Mouse (Mus musculus) ES-Bruce4 (cell line): ENCODE results near the gene Kif24. TPM values are rescaled to one million over a fixed set of nuclear protein-coding genes. Genes with fewer than 3 reads are reported as not detected.

ENCODE experiments used
- H3K27ac ChIP-seq: 2 replicates; pipeline ENCODE4 v1.5.1; 2012; ENCODE audit warnings: low read length, inconsistent platforms; ENCODE audit not compliant: insufficient read depth
- H3K27me3 ChIP-seq: 2 replicates; pipeline ENCODE4 v1.6.1; 2012; ENCODE audit warnings: mild to moderate bottlenecking, low read length, inconsistent platforms; ENCODE audit not compliant: control insufficient read depth, poor library complexity, insufficient read depth, severe bottlenecking
- H3K36me3 ChIP-seq: 2 replicates; pipeline ENCODE4 v1.6.1; 2012; ENCODE audit warnings: inconsistent platforms, mild to moderate bottlenecking, low read length, moderate library complexity; ENCODE audit not compliant: control insufficient read depth, poor library complexity, insufficient read depth, severe bottlenecking
- H3K4me1 ChIP-seq: one replicate; pipeline ENCODE4 v1.8.1; 2011; ENCODE audit warnings: low read length; ENCODE audit not compliant: control insufficient read depth, insufficient read depth
- H3K4me3 ChIP-seq: 2 replicates; pipeline ENCODE4 v1.5.1; 2011; ENCODE audit warnings: low read depth, mild to moderate bottlenecking, low read length
- H3K9ac ChIP-seq: 2 replicates; pipeline ENCODE4 v1.6.1; 2012; ENCODE audit warnings: low read depth, mild to moderate bottlenecking, inconsistent platforms; ENCODE audit not compliant: poor library complexity, severe bottlenecking
- H3K9me3 ChIP-seq: replicated peaks from 2 replicates; pipeline ENCODE4 v1.6.1; 2012; ENCODE audit warnings: mild to moderate bottlenecking, low read length, inconsistent platforms; ENCODE audit not compliant: control insufficient read depth, poor library complexity, insufficient read depth, severe bottlenecking
- CTCF ChIP-seq: IDR thresholded peaks from one replicate; pipeline ENCODE4 v1.8.1; 2011; ENCODE audit warnings: low read depth, low read length
- EP300 ChIP-seq: IDR thresholded peaks from 2 replicates; pipeline ENCODE4 v1.6.1; 2011; ENCODE audit warnings: low read depth, low read length; ENCODE audit not compliant: insufficient read depth
- POLR2A ChIP-seq: IDR thresholded peaks from one replicate; pipeline ENCODE4 v1.8.1; 2011; ENCODE audit warnings: low read length; ENCODE audit not compliant: insufficient read depth
- polyA plus RNA-seq: library from polyadenylated mRNA; stranded (reverse); fragments of >200 nt; gene quantifications from 2 replicates; pipeline ENCODE4 v1.2.4, GENCODE M21; 2011; ENCODE audit warnings: low read depth; ENCODE audit not compliant: missing spikeins, insufficient read depth, insufficient read length

Kif24 gene
- polyA plus RNA-seq, 1 experiment = 25.7 TPM

- Histone ChIP-seq H3K4me3 (no peak overlapping the region), H3K4me1 (no peaks in the 10 kb centered on the region), H3K9ac (no peak overlapping the region), H3K27ac (no peak overlapping the region), H3K36me3 (0 out of 2 replicates have a peak, but pooled peaks cover 2% of the 10 kb centered on the region), H3K27me3 (no peaks in the 10 kb centered on the region), H3K9me3 (no peaks in the 10 kb centered on the region)
- TF ChIP-seq CTCF = no peak
- TF ChIP-seq POLR2A = no peak
- TF ChIP-seq EP300 = no peak
These were observed 14.7 kb upstream of the Kif24 start for GRCm38 (mm10) chr4:41479456-41479804.

- no peak overlapping the region for H3K4me3 ChIP-seq
These were observed 14.2 kb upstream of the Kif24 start for GRCm38 (mm10) chr4:41478751-41479455.

DNA sequence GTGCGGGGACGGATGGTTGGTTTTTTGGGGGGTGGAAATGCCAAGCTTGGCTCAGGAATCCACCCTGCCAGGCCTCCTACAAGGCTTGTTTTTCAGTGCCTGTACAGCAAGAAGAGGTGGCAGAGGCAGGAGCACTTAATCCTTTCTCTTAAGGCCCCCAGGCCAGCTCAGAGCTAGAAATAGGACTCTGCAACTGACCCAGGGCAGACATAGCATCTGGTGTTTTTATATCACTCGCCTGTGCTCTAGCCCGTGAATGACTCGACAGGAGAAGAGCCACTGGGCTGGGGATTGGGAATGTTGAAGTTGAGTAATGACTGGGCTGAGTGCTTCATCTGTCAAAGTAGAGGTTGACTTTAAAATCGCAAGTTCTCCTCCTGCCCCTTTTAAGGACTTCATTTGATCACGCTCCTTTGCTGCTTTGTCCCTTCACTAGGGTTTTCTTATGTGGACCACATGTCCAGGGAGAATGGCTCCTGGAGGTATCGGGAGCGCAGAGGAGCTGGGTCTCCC, 13.0 kb upstream of the Kif24 start:
- H3K36me3 ChIP-seq = 0 out of 2 replicates have a peak, but pooled peaks cover 2% of the 10 kb centered on the region
- no peaks in the 10 kb centered on the region for H3K27me3 ChIP-seq
- no peak overlapping the region for H3K9ac ChIP-seq
- H3K9me3 ChIP-seq = no peaks in the 10 kb centered on the region
- no peak overlapping the region for H3K27ac ChIP-seq
- TF ChIP-seq EP300 (no peak), POLR2A (no peak), CTCF (no peak)
- H3K4me3 ChIP-seq = no peak overlapping the region
- H3K4me1 ChIP-seq = no peaks in the 10 kb centered on the region

More at GRCm38 (mm10) chr4:41478751-41479455, 14.2 kb upstream of the Kif24 start:
- no peak overlapping the region for H3K27ac ChIP-seq
- H3K36me3 ChIP-seq = 0 out of 2 replicates have a peak, but pooled peaks cover 2% of the 10 kb centered on the region
- no peak overlapping the region for H3K9ac ChIP-seq
- H3K27me3 ChIP-seq = no peaks in the 10 kb centered on the region
- no peaks in the 10 kb centered on the region for H3K4me1 ChIP-seq
- no peaks in the 10 kb centered on the region for H3K9me3 ChIP-seq
- TF ChIP-seq POLR2A (no peak), CTCF (peak; percentile 41)

- TF ChIP-seq CTCF (no peak), POLR2A (no peak), EP300 (no peak)
- Histone ChIP-seq H3K27ac (no peak overlapping the region), H3K9ac (no peak overlapping the region)
These were observed 6.7 kb upstream of the Kif24 start for GRCm38 (mm10) chr4:41471384-41471689.

DNA sequence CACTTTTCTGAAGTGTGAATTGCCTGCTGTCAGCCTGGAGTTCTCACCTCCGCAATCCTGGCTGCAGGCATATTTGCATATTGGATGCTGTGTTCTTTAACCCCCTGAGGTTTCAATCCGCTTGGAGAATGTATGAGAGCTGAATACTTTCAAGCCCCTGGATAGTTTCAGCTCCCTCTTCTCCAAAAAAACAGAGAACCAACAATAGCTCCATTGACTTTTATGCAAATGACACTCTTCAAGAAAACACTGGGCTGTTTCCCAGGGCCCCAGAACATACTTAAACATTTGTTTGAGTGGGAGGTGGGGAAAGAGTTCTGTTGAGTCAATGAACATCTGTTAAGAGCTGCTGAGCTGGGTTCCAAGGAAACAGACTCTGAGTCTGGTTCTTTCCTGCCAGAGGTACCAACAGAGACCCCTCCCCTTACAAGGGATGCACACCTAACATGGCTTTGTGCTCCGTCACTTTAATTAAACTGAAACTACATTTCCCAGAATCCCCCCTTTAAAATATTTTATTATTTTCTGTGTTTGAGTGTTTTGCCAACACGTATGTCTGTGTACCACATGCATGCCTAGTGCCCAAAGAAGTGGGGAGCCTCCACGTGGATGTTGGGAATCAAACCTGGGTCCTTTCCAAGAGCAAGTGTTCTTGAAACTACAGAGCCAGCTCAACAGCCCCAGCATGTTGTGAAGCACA, 6.1 kb upstream of the Kif24 start:
- no peaks in the 10 kb centered on the region for H3K36me3 ChIP-seq
- no peaks in the 10 kb centered on the region for H3K4me1 ChIP-seq
- H3K4me3 ChIP-seq = no peak overlapping the region
- no peak overlapping the region for H3K27ac ChIP-seq
- H3K9ac ChIP-seq = no peak overlapping the region
- no peaks in the 10 kb centered on the region for H3K9me3 ChIP-seq
- TF ChIP-seq POLR2A (no peak), EP300 (no peak), CTCF (no peak)
- no peaks in the 10 kb centered on the region for H3K27me3 ChIP-seq

More at GRCm38 (mm10) chr4:41471384-41471689, 6.7 kb upstream of the Kif24 start:
- Histone ChIP-seq H3K4me1 (no peaks in the 10 kb centered on the region), H3K4me3 (no peak overlapping the region), H3K27me3 (no peaks in the 10 kb centered on the region), H3K36me3 (no peaks in the 10 kb centered on the region), H3K9me3 (no peaks in the 10 kb centered on the region)

- no peaks in the 10 kb centered on the region for H3K27me3 ChIP-seq
- no peak overlapping the region for H3K9ac ChIP-seq
- no peak overlapping the region for H3K27ac ChIP-seq
- H3K4me3 ChIP-seq = no peak overlapping the region
- H3K36me3 ChIP-seq = no peaks in the 10 kb centered on the region
- H3K4me1 ChIP-seq = no peaks in the 10 kb centered on the region
- H3K9me3 ChIP-seq = no peaks in the 10 kb centered on the region
- no peak for TF ChIP-seq EP300
These were observed 5.5 kb upstream of the Kif24 start for GRCm38 (mm10) chr4:41470051-41470683.
